Comparison of ENCODE assay signal across 24 mouse cellular contexts in the genomic region with DNA sequence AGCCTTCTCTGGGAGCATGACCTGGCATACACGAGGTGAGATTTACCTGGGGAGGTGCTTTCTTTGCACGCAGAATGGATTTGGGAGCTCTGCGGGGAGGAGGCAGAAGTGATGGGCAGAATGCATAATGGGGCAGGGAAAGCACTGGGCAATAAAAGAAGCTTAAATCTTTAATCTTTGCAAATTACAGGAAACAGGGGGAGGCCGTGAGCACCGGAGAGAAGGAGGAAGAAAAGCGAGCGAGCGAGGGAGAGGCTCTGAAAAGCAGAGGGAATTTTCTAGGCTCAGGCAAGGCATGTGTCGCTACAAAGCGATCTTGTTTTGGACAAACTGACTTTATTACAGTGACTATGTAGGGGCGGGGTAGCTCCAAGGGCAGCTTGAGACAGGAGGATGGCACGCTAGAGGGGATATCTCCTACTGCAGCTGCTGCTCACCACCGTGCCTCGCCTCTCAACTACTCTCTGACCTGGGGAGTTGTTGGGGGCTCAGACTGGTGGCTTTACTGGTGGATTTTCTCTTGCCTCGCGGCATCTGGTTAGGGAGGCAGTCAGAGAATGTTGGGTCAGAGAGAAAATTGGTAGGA.
DNase-seq lines count a peak whose midpoint lies in the region; ATAC-seq lines count a peak whose summit lies in the region.
"Had no signal": no experiment of that assay in that cellular context is flagged by ENCODE, and none has a peak within 500 bp of the region (broad histone marks: within the 10 kb centered on the region; RNA-seq: fewer than 3 reads in every experiment).

No protein-coding gene starts in this region.

- 0 out of 2 replicates have a peak, but pooled peaks cover 7% of the 10 kb centered on the region for H3K27me3 ChIP-seq in neural tube, embryonic 12.5 days (replicated peaks)
- no peaks in the 10 kb centered on the region for H3K27me3 ChIP-seq in midbrain, embryonic 14.5 days (ENCODE audit: control insufficient read depth, insufficient read depth, low read length)

- peaks cover 5% of the 10 kb centered on the region; the same call in 1 of the 2 replicates for H3K4me1 ChIP-seq in neural tube, embryonic 12.5 days
- H3K4me1 ChIP-seq in midbrain, embryonic 14.5 days (ENCODE audit: control insufficient read depth, insufficient read depth, low read length) = peaks cover 25% of the 10 kb centered on the region
- H3K4me1 ChIP-seq: liver, embryonic 12.5 days; stomach, embryonic 15.5 days had no signal

- H3K4me3 ChIP-seq in neural tube, embryonic 12.5 days = no peak overlapping the region
- H3K4me3 ChIP-seq in midbrain, embryonic 14.5 days (replicated peaks; ENCODE audit: low read depth, low read length) = no peak overlapping the region
- H3K4me3 ChIP-seq: embryonic facial prominence, embryonic 12.5 days; limb, embryonic 13.5 days; liver, embryonic 12.5 days; stomach, embryonic 15.5 days had no signal

- H3K4me2 ChIP-seq in neural tube, embryonic 12.5 days (replicated peaks) = peak overlapping the region; percentile 10; the same call in 1 of the 2 replicates
- peak overlapping the region; percentile 36 for H3K4me2 ChIP-seq in midbrain, embryonic 14.5 days (ENCODE audit: low read length)
- H3K4me2 ChIP-seq: embryonic facial prominence, embryonic 12.5 days; heart, embryonic 11.5 days; limb, embryonic 13.5 days; liver, embryonic 12.5 days; stomach, embryonic 15.5 days had no signal

- no peak overlapping the region for H3K27ac ChIP-seq in neural tube, embryonic 12.5 days
- peak overlapping the region; percentile 17; the same call in 1 of the 2 replicates for H3K27ac ChIP-seq in midbrain, embryonic 14.5 days (replicated peaks; ENCODE audit: low read depth, low read length)
- H3K27ac ChIP-seq: embryonic facial prominence, embryonic 12.5 days; limb, embryonic 13.5 days; liver, embryonic 12.5 days; stomach, embryonic 15.5 days had no signal

- ATAC-seq in frontal cortex, adult (ENCODE audit: low TSS enrichment) = 0 out of 2 replicates have a peak, but pooled peaks have one; percentile 14
- ATAC-seq in neural tube, embryonic 12.5 days (ENCODE audit: low FRiP score, low read depth) = no peak
- no peak for ATAC-seq in midbrain, embryonic 14.5 days (ENCODE audit: low FRiP score, low TSS enrichment)
- no peak for ATAC-seq in activated CD4-positive, CD25-positive, alpha-beta regulatory T cell, adult 4 months
- ATAC-seq: intestine, postnatal 0 days; liver, embryonic 12.5 days had no signal

- no peaks in the 10 kb centered on the region for H3K9me3 ChIP-seq in neural tube, embryonic 12.5 days
- no peaks in the 10 kb centered on the region for H3K9me3 ChIP-seq in midbrain, embryonic 14.5 days (ENCODE audit: control insufficient read depth, low read length)
- H3K9me3 ChIP-seq: embryonic facial prominence, embryonic 12.5 days; limb, embryonic 13.5 days; liver, embryonic 12.5 days; stomach, embryonic 15.5 days had no signal

- DNase-seq in frontal cortex, postnatal 14 days (ENCODE audit: low spot score in 2 of 2) = no peak
- DNase-seq in neural tube, embryonic 10.5 days (ENCODE audit: extremely low spot score, low spot score) = no peak
- peak; percentile 52 for DNase-seq in midbrain, embryonic 14.5 days
- no peak for DNase-seq in layer of hippocampus, adult 11-12 months (ENCODE audit: low spot score)
- DNase-seq in heart, postnatal 25 days (ENCODE audit: low spot score) = no peak
- DNase-seq: adrenal gland, postnatal 36 days; cerebellum, adult 18-20 months; cerebellum, postnatal 14 days; kidney, postnatal 25 days; layer of hippocampus, postnatal 36 days; lung, adult 18-20 months; lung, postnatal 10 days; right cerebral cortex, adult 18-20 months; right cerebral cortex, postnatal 4 days; thymus, postnatal 25 days had no signal

- 9% methylated on average over 16 of the region's 16 CpGs for WGBS in neural tube, embryonic 12.5 days
- 10% methylated on average over 16 of the region's 16 CpGs for WGBS in midbrain, embryonic 14.5 days

- H3K36me3 ChIP-seq in neural tube, embryonic 12.5 days = no peaks in the 10 kb centered on the region
- no peaks in the 10 kb centered on the region for H3K36me3 ChIP-seq in midbrain, embryonic 14.5 days (ENCODE audit: control insufficient read depth, insufficient read depth, low read length)
- H3K36me3 ChIP-seq: embryonic facial prominence, embryonic 12.5 days; limb, embryonic 13.5 days; liver, embryonic 12.5 days; stomach, embryonic 15.5 days had no signal

- H3K9ac ChIP-seq in neural tube, embryonic 12.5 days = no peak overlapping the region
- H3K9ac ChIP-seq in midbrain, embryonic 14.5 days (replicated peaks; ENCODE audit: low read length) = 0 out of 2 replicates have a peak overlapping the region, but pooled peaks have one; percentile 1
- H3K9ac ChIP-seq: embryonic facial prominence, embryonic 12.5 days; limb, embryonic 13.5 days; liver, embryonic 12.5 days; stomach, embryonic 15.5 days had no signal

- intact Hi-C loops in heart, postnatal 25 days (cut with DNase I) = no loop called here
